Mouse (Mus musculus): ENCODE data around the gene Slc44a1. TPM values are rescaled to one million over a fixed set of nuclear protein-coding genes. Genes with fewer than 3 reads are reported as not detected.

Slc44a1 gene
- polyA plus RNA-seq, 1 experiment from 2014 or later = 17.6 TPM

DNA sequence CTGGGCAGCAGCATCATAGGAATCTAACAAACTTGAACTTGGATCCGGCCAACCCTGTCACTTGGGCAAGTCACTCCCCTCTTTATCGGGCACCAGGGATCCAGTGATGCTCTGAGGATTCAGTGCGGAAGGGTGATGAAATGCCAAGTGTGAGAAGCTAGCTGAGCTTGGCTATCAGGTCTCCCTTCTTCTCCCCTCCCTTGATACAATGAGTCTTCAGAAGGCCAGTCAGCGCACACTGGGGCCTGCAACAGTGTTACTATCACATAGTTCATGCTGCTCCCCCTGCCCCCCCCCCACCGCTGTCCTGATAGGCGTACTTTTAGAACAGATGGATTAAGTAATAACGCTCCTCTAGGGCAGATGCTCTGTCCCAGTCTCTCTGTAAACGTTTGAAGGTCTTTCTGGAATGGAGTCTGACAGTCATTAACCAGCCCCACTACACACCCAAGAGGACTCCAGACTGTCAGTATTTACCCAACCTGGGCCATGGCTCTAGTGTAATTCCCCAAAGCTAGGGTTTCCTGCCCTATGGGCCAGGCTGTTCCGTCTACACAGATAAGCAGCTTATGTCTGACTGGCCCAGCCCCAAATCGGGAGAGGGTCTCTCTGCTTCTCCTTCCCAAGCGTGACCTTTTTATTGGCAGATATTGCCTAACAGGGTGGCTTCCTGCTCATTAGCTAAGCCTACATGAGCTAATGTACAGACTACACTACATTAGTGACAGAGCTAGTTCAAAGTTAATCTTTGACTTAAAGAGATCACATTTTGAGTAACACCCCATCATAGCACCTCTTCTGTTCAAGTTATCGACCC lies 155.2 kb downstream of the Slc44a1 start:
- no peaks in the 10 kb centered on the region for H3K9me3 ChIP-seq
- 0 out of 2 replicates have a peak, but pooled peaks have one; percentile 53 for ATAC-seq (ENCODE audit: low FRiP score, low read depth)

DNA sequence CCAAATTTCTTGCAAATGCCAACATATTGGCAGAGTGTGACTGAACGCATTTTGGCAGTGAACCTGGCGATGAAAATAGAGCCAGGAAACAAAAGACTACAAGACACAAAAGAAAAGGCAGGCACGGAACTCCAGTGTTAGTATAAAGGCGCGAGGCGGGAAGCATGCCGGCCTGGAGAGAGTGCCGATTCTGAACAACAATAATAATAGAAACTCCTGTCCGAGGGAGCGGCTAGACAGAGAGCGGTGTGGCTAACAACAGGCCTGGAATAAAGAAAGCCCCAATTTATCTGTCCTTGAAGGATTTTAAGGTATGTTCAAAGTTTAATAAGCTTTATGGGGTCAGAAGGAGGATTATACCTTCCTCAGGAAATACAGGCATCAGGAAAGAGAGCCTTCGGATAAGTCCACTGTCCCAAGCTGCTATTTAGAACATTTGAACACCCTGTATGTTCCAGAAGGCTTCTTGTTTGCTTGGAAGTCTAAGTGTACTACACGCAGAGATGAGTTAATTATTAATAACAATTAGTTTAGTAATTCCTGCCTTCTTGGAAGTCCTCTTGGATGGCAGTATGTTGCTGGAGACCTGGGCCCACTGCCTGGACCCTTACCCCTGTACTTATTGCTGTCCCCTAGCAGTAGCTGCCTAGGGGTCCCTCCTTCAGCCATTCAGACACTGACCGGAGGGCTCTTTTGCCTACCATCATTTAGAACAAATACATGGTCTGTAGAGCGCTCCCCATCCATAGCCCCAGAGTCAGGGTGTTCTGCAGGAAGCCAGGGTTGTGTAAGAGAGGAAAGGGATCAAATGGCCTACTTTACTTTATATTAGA lies 156.1 kb downstream of the Slc44a1 start:
- Histone ChIP-seq H3K9me3 (no peaks in the 10 kb centered on the region), H3K9ac (replicated peaks) (no peak overlapping the region), H3K4me1 (0 out of 2 replicates have a peak, but pooled peaks cover 6% of the 10 kb centered on the region), H3K27ac (replicated peaks) (no peak overlapping the region), H3K4me3 (no peak overlapping the region), H3K36me3 (no peaks in the 10 kb centered on the region), H3K4me2 (replicated peaks) (no peak overlapping the region), H3K27me3 (no peaks in the 10 kb centered on the region)
- WGBS = 53% methylated on average over 15 of the region's 15 CpGs
- no peak for ATAC-seq (ENCODE audit: low FRiP score, low read depth)

More for the DNA sequence above, 155.2 kb downstream of the Slc44a1 start:
- WGBS = 72% methylated on average over 12 of the region's 12 CpGs
- H3K27ac ChIP-seq (replicated peaks) = no peak overlapping the region
- no peaks in the 10 kb centered on the region for H3K27me3 ChIP-seq
- H3K4me3 ChIP-seq = no peak overlapping the region
- 0 out of 2 replicates have a peak, but pooled peaks cover 6% of the 10 kb centered on the region for H3K4me1 ChIP-seq
- no peak overlapping the region for H3K9ac ChIP-seq (replicated peaks)
- no peak overlapping the region for H3K4me2 ChIP-seq (replicated peaks)
- H3K36me3 ChIP-seq = no peaks in the 10 kb centered on the region

DNA sequence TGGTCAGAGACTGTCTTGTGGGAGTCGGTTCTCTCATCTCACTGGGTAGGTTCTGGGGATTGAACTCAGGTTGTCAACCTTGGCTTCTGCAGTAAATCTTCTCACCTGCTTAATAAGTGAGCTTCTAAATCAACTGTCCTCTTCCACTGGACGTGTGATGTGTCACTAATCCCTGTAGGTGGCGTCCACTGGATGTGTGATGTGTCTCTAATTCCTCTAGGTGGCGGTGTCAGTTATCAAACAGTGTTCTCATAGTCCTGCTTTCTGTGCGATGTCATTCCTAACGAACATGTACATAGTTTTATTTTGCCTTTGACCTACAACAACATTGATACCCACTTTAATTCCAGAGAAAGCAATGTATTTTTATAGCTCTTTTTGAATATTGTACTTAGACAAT lies 160.2 kb downstream of the Slc44a1 start:
- ATAC-seq (ENCODE audit: low FRiP score, low read depth) = no peak
- Histone ChIP-seq H3K9ac (replicated peaks) (no peak overlapping the region), H3K4me2 (replicated peaks) (no peak overlapping the region), H3K4me3 (no peak overlapping the region), H3K4me1 (0 out of 2 replicates have a peak, but pooled peaks cover 3% of the 10 kb centered on the region), H3K27ac (replicated peaks) (no peak overlapping the region), H3K36me3 (no peaks in the 10 kb centered on the region), H3K9me3 (no peaks in the 10 kb centered on the region), H3K27me3 (no peaks in the 10 kb centered on the region)
- WGBS = 47% methylated on average over 6 of the region's 6 CpGs

DNA sequence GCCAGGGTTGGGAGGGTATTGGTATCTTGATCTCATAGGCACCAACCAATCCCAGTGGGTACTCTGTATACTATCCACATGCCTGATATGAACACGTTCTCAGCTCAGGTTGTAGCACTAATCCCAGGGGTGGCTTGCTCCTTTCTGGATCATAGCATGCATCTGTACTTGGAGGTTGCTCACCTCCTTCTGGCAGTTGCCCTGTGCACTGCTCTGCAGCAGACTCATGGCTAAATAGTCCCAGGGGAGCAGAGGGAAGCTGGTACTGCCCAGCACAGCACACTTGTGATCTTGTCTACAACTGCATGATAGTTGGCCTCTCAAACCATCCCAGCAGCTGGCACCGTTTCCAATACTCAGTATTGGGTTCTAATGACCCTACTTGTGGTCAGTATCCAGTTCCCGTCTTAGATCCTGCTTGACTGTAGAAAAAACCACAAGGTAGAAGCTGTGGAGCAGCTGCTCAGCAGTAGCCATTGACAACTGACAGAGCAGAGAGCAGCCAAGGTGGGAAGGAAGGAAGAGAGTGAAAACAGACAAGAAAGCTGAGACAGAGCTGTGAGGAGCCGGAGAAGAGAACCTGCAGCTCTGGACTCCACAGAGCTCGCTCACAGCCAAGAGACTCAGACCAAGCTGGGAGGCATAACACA lies 174.5 kb downstream of the Slc44a1 start:
- H3K9me3 ChIP-seq = no peaks in the 10 kb centered on the region
- H3K27ac ChIP-seq (replicated peaks) = no peak overlapping the region
- no peak overlapping the region for H3K4me3 ChIP-seq
- H3K4me2 ChIP-seq (replicated peaks) = no peak overlapping the region
- H3K4me1 ChIP-seq = no peaks in the 10 kb centered on the region
- 91% methylated on average over 5 of the region's 5 CpGs for WGBS
- H3K27me3 ChIP-seq = no peaks in the 10 kb centered on the region
- ATAC-seq (ENCODE audit: low FRiP score, low read depth) = no peak
- H3K9ac ChIP-seq (replicated peaks) = no peak overlapping the region
- no peaks in the 10 kb centered on the region for H3K36me3 ChIP-seq

DNA sequence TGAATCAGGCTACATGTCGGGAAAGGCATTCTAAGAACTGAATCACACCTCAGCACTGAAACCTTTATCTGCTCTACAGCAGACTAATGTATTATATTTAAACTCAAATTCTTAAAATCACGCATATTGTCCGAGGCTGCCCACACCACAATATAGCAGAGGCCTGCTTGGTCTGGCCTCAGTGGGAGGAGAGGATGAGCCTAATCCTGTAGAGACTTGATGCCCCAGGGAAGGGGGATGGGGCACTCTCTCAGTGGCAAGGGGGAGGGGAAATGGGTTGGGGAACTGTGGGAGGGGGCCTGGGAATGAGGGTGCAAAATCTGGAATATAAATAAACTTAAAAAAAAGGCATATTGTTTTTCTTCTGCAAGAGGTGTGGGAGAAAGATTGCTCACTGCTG lies 177.8 kb downstream of the Slc44a1 start:
- no peaks in the 10 kb centered on the region for H3K27me3 ChIP-seq
- no peak overlapping the region for H3K9ac ChIP-seq (replicated peaks)
- 29% methylated on average over 3 of the region's 3 CpGs for WGBS
- ATAC-seq (ENCODE audit: low FRiP score, low read depth) = no peak
- no peak overlapping the region for H3K27ac ChIP-seq (replicated peaks)
- no peaks in the 10 kb centered on the region for H3K9me3 ChIP-seq
- no peak overlapping the region for H3K4me2 ChIP-seq (replicated peaks)
- H3K36me3 ChIP-seq = no peaks in the 10 kb centered on the region
- no peak overlapping the region for H3K4me3 ChIP-seq
- no peaks in the 10 kb centered on the region for H3K4me1 ChIP-seq

DNA sequence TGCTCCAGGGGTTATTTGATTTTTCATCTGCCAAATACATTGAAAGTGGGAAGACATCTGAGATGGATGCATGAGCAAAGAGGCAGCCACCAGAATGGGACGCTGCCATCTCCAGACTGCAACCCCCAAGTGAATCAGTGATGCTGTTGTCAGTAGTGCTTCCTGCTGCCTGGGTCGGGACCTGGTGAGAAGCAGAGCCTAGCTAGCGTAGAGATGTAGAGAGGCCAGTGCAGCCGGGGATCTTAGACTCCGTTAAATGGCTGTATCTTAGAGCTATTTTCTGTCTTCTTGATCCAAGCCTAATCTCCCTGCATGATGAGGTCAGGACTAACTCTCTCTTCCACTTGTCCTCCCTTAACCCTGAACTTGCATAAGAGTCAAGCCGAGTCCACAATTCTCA lies 179.9 kb downstream of the Slc44a1 start:
- Histone ChIP-seq H3K4me1 (peaks cover 5% of the 10 kb centered on the region), H3K9ac (replicated peaks) (no peak overlapping the region), H3K4me3 (no peak overlapping the region), H3K36me3 (no peaks in the 10 kb centered on the region), H3K27ac (replicated peaks) (no peak overlapping the region), H3K4me2 (replicated peaks) (no peak overlapping the region), H3K9me3 (no peaks in the 10 kb centered on the region), H3K27me3 (no peaks in the 10 kb centered on the region)
- 83% methylated on average over 6 of the region's 6 CpGs for WGBS
- ATAC-seq (ENCODE audit: low FRiP score, low read depth) = no peak

DNA sequence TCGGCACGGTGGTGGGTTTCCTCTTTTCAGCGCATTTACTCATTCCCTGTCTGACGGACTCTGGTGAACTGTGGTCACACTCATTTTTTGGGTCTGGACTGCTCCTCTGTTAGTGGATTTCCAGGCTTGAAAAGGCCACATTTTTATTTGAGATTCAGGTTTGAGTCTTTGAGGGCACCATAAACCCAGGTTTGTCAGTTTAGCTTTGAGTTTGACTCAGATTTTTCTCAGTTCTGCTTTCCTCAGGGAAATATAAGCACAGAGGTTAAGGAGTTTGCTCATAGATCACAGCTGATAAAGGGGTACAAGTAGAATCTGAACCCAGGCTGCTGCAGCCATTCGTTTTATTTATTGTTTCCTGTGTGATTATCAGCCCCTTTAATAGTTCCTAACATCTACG lies 180.9 kb downstream of the Slc44a1 start:
- no peak overlapping the region for H3K4me2 ChIP-seq (replicated peaks)
- 80% methylated on average over 6 of the region's 6 CpGs for WGBS

DNA sequence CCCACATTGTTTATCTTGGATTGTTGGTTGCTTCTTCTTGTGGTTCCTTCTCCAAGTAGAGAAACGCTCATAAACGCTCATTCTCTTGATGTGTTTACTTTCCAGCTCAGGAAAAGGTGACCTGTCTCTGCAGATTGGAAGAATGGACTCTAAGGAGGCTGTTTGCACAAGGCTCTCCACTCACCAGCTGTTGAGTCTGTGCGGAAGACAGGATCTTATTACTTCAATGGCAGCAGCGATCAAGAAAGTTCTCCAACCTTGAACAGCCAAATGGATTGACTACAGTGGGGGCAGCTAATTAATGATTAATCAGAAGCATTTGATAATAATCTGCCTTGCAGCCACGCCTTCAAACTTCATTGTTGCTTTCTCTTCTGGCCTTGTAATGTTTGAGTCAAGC lies 181.3 kb downstream of the Slc44a1 start:
- 81% methylated on average over 5 of the region's 5 CpGs for WGBS
- Histone ChIP-seq H3K4me1 (peaks cover 7% of the 10 kb centered on the region), H3K27ac (replicated peaks) (no peak overlapping the region), H3K4me3 (no peak overlapping the region), H3K9ac (replicated peaks) (no peak overlapping the region), H3K9me3 (no peaks in the 10 kb centered on the region), H3K27me3 (no peaks in the 10 kb centered on the region), H3K36me3 (no peaks in the 10 kb centered on the region), H3K4me2 (replicated peaks) (no peak overlapping the region)
- no peak for ATAC-seq (ENCODE audit: low FRiP score, low read depth)

More for the DNA sequence above, 180.9 kb downstream of the Slc44a1 start:
- Histone ChIP-seq H3K9me3 (no peaks in the 10 kb centered on the region), H3K27ac (replicated peaks) (no peak overlapping the region), H3K27me3 (no peaks in the 10 kb centered on the region), H3K9ac (replicated peaks) (no peak overlapping the region), H3K4me3 (no peak overlapping the region), H3K4me1 (peaks cover 7% of the 10 kb centered on the region), H3K36me3 (no peaks in the 10 kb centered on the region)
- no peak for ATAC-seq (ENCODE audit: low FRiP score, low read depth)

DNA sequence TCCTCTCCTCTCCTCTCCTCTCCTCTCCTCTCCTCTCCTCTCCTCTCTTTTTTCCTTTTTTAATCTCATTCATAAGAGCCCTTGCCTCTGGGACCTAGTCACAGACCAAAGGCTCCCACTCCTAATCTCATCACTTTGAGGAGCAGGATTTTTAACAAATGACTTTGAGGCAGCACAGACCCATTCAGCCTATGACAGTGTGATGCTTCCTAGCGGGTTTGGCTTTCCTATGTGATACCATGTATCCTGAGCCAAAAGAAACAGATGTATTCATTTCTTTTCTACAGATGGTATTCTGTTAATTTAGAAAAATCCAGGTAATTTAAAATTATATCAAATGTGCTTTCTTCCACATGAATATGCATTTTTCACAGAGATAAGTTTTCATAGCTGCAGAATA lies 183.5 kb downstream of the Slc44a1 start:
- Histone ChIP-seq H3K36me3 (no peaks in the 10 kb centered on the region), H3K4me3 (no peak overlapping the region), H3K4me2 (replicated peaks) (no peak overlapping the region), H3K4me1 (peaks cover 7% of the 10 kb centered on the region), H3K27me3 (no peaks in the 10 kb centered on the region; the same call in 1 of the 2 replicates), H3K27ac (replicated peaks) (no peak overlapping the region), H3K9me3 (no peaks in the 10 kb centered on the region), H3K9ac (replicated peaks) (no peak overlapping the region)
- no peak for ATAC-seq (ENCODE audit: low FRiP score, low read depth)
- WGBS = 79% methylated on average over 1 of the region's 1 CpGs

DNA sequence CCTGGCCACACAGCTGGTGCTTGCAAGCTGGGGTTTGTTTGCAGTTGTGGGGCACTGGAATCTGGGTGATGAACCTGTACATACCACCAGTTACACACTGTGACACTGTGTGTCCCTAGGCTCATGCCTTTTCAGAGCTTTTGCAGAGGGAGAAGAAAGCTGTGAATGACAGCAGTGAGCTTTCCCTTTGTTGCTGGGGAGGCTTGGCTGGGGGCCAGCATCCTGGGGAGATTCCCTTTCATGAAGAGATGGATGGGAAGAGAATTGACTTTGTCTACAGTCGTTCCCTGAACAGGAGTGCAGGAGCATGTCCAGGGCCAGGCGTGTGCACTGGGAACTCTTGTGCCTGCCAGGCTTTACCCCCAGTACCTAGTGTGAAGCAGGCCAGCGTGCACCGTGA lies 184.6 kb downstream of the Slc44a1 start:
- peak; percentile 58 for ATAC-seq (ENCODE audit: low FRiP score, low read depth)
- Histone ChIP-seq H3K9me3 (no peaks in the 10 kb centered on the region), H3K4me1 (peaks cover 7% of the 10 kb centered on the region), H3K27me3 (peaks cover 3% of the 10 kb centered on the region; the same call in 1 of the 2 replicates), H3K27ac (replicated peaks) (peak overlapping the region; percentile 25; the same call in 1 of the 2 replicates), H3K4me2 (replicated peaks) (no peak overlapping the region), H3K4me3 (no peak overlapping the region), H3K9ac (replicated peaks) (no peak overlapping the region), H3K36me3 (no peaks in the 10 kb centered on the region)
- 50% methylated on average over 4 of the region's 4 CpGs for WGBS

DNA sequence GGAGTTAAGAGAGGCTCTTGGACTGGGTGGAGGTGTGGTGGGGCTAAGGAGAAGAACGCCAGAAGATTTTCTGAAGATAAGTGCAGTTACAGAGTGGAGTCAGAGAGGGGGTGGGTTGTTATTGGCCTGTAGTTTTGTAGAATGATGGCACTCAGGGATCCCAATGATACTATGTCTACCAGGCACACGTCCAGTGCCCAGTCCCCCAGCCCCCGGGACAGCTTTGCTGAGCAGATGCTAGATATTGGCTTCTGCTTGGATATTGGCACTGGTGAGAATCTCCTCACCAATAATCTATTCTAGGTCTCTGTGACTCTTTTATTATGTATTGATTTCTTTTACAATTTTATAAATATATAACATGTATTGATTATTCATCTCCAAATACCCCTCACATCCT lies 185.1 kb downstream of the Slc44a1 start:
- Histone ChIP-seq H3K4me2 (replicated peaks) (no peak overlapping the region), H3K4me3 (no peak overlapping the region), H3K27ac (replicated peaks) (0 out of 2 replicates have a peak overlapping the region, but pooled peaks have one; percentile 25), H3K27me3 (peaks cover 3% of the 10 kb centered on the region; the same call in 1 of the 2 replicates), H3K4me1 (peaks cover 7% of the 10 kb centered on the region), H3K36me3 (no peaks in the 10 kb centered on the region), H3K9me3 (no peaks in the 10 kb centered on the region), H3K9ac (replicated peaks) (no peak overlapping the region)
- ATAC-seq (ENCODE audit: low FRiP score, low read depth) = no peak
- whole genome bisulfite sequencing = 84% methylated on average over 3 of the region's 3 CpGs

Measured in midbrain, embryonic 12.5 days (tissue).